Mouse (Mus musculus) brain, embryonic 18.5 days (tissue): ENCODE results near the gene Slc22a14.

Experiments
- DNase-seq: peaks from one replicate; pipeline ENCODE4 v3.0.0-alpha.2; 2012; ENCODE audit warnings: low read depth, low spot score

The Slc22a14 gene

GRCm38 (mm10) chr9:119142066-119142465, 223.3 kb downstream of the Slc22a14 start:
- no peak for DNase-seq

GRCm38 (mm10) chr9:119138836-119139235, 226.5 kb downstream of the Slc22a14 start:
- DNase-seq, result no peak

GRCm38 (mm10) chr9:119130692-119131091, 234.7 kb downstream of the Slc22a14 start:
- no peak for DNase-seq

GRCm38 (mm10) chr9:119128436-119129181, 236.7 kb downstream of the Slc22a14 start:
- no peak for DNase-seq

- DNase-seq, result no peak
Observed at GRCm38 (mm10) chr9:119122596-119123369, 242.6 kb downstream of the Slc22a14 start.

GRCm38 (mm10) chr9:119120168-119120560, 245.2 kb downstream of the Slc22a14 start:
- DNase-seq, result no peak
